Mouse (Mus musculus) megakaryocyte, embryonic 14.5 days (primary cell): ENCODE measurements at regions not wholly inside any gene's neighbourhood (a gene's known extent, or its start where the extent isn't known, plus 50 kb on each side); places are given as distances from the start of the nearest gene placed in this dataset.

Source experiments
- FLI1 ChIP-seq: IDR thresholded peaks from 2 replicates; pipeline ENCODE4 v1.6.1; 2012; ENCODE audit warnings: low read length, inconsistent platforms, mixed read lengths
- GATA1 ChIP-seq: IDR thresholded peaks from 3 replicates; pipeline ENCODE4 v1.6.1; 2012; ENCODE audit warnings: mixed read lengths, low read length, inconsistent platforms, borderline replicate concordance

DNA sequence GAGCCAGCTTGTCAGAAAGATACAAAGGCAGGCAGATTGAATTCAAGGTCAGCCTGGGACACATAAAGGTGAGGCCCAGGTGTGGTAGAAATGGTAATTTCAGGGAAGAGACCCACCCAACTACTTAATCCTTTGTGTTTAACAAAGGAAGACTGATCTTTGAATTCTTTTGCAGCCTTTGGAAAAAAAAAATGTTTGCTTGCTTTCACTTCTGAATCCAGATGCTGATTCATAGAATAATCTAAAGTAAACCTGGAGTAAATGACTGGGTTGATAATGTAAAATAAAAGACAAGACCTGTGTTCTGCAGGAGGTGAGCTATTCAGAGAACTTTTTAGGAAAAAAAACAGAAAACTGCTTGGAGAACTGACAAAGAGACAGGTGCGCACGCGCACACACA, 310.9 kb upstream of the Klf6 start:
- TF ChIP-seq GATA1 (no peak), FLI1 (no peak)
